Mouse (Mus musculus) embryo, embryonic 11.5 days (tissue): ENCODE data around the gene Aldh1a1.

Experiments used
- DNase-seq: peaks from one replicate; pipeline ENCODE4 v3.0.0-alpha.2; 2012; ENCODE audit warnings: low read depth, low spot score

Aldh1a1 gene

GRCm38 (mm10) chr19:20650008-20650407 lies 157.5 kb downstream of the Aldh1a1 start:
- DNase-seq, result no peak

DNA sequence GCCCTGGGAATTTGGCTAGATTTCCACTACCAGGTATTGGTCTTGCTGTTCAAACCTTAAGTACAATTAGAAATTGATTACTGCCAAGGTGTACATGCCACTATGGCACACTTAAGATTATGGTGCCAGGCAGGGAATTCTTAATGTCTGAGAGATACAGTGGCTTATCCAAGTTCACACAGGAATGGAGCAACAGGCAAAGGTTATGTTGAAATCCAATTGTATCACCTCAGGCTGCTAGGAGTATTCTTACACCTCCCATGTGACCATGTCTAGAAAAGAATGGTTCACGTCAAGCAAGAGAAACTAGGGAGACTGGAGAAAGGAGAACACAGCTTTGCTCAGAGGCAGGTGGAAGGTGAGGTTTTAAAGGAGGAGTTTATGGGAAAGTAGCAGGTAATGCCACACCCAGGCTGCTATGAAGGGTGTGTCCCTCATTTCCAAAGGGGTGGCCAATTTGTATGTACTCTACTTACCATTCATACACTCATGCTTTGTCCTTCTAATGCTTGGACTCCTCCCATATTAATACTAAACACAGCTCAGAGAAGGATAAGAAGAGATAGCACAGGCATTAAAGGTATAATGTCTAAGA lies 160.7 kb downstream of the Aldh1a1 start:
- DNase-seq, result no peak

GRCm38 (mm10) chr19:20654141-20654873 lies 161.8 kb downstream of the Aldh1a1 start:
- DNase-seq, result no peak

- DNase-seq, result no peak
Measured at GRCm38 (mm10) chr19:20677697-20678355, 185.3 kb downstream of the Aldh1a1 start.
